Mouse (Mus musculus): ENCODE results near the gene Cst7. TPM values are rescaled to one million over a fixed set of nuclear protein-coding genes. Genes with fewer than 3 reads are reported as not detected.
A peak's percentile ranks its signal among the peaks of the same experiment; 100 is the strongest.
"Not testable (repeated sequence)": the region's sequence is repeated elsewhere in the genome, so short reads cannot be mapped to it uniquely, and the experiment has no call there.

Cst7 gene
- total RNA-seq (2014; rRNA removed) (1.4 TPM in 1 of 2 replicates, not detected in the other), polyA plus RNA-seq (2015; fragmentation: Nextera tagmentation; extraction: Ambion mirVana) (0.30 TPM in 1 of 2 replicates, not detected in the other)

GRCm38 (mm10) chr2:150569847-150570590, at the start of gene Cst7:
Gene Cst7 (plus strand): TSS chr2:150570415.
- 81% methylated on average over 11 of the region's 11 CpGs for whole genome bisulfite sequencing
- no peak for ATAC-seq
- Histone ChIP-seq H3K9me3 (ENCODE audit: low read length) (no peaks in the 10 kb centered on the region), H3K4me1 (ENCODE audit: insufficient read depth, low read length) (no peaks in the 10 kb centered on the region), H3K9ac (replicated peaks; ENCODE audit: low read length) (no peak within 1 kb of the TSS), H3K27ac (no peak within 1 kb of the TSS), H3K4me2 (ENCODE audit: low read depth, low read length) (no peak within 1 kb of the TSS), H3K4me3 (ENCODE audit: low read length) (no peak within 1 kb of the TSS), H3K36me3 (ENCODE audit: insufficient read depth, low read length) (no peaks in the 10 kb centered on the region), H3K27me3 (ENCODE audit: insufficient read depth, low read length) (no peaks in the 10 kb centered on the region)
- no peak for TF ChIP-seq CTCF (IDR thresholded peaks at IDR 0.05; ENCODE audit: low read depth)
- DNase-seq (ENCODE audit: low spot score), result no peak

GRCm38 (mm10) chr2:150525703-150526207, 44.5 kb upstream of the Cst7 start:
- WGBS, result 3% methylated on average over 41 of the region's 42 CpGs
- Histone ChIP-seq H3K27ac (no peak overlapping the region), H3K4me1 (ENCODE audit: insufficient read depth, low read length) (no peaks in the 10 kb centered on the region), H3K4me3 (ENCODE audit: low read length) (peak overlapping the region; percentile 46), H3K27me3 (ENCODE audit: insufficient read depth, low read length) (0 out of 2 replicates have a peak, but pooled peaks cover 3% of the 10 kb centered on the region), H3K4me2 (ENCODE audit: low read depth, low read length) (peak overlapping the region; percentile 72), H3K9ac (replicated peaks; ENCODE audit: low read length) (peak overlapping the region; percentile 43; the same call in 1 of the 2 replicates), H3K36me3 (ENCODE audit: insufficient read depth, low read length) (no peaks in the 10 kb centered on the region), H3K9me3 (ENCODE audit: low read length) (no peaks in the 10 kb centered on the region)
- peak; percentile 18 for DNase-seq (ENCODE audit: low spot score)
- ATAC-seq, result peak; percentile 43; the same call in 1 of the 2 replicates
- TF ChIP-seq CTCF (IDR thresholded peaks at IDR 0.05; ENCODE audit: low read depth), result no peak

- not testable (repeated sequence) for H3K36me3 ChIP-seq (ENCODE audit: insufficient read depth, low read length); ATAC-seq; H3K4me3 ChIP-seq (ENCODE audit: low read length); H3K4me1 ChIP-seq (ENCODE audit: insufficient read depth, low read length); H3K4me2 ChIP-seq (ENCODE audit: low read depth, low read length); DNase-seq (ENCODE audit: low spot score); H3K9ac ChIP-seq (replicated peaks; ENCODE audit: low read length); H3K27ac ChIP-seq; H3K9me3 ChIP-seq (ENCODE audit: low read length); H3K27me3 ChIP-seq (ENCODE audit: insufficient read depth, low read length)
- WGBS, result 82% methylated on average over 10 of the region's 10 CpGs
Observed at GRCm38 (mm10) chr2:150549576-150549975, 20.6 kb upstream of the Cst7 start.

GRCm38 (mm10) chr2:150558568-150558967, 11.6 kb upstream of the Cst7 start:
- WGBS, result 42% methylated on average over 3 of the region's 3 CpGs
- Histone ChIP-seq H3K4me2 (ENCODE audit: low read depth, low read length) (no peak overlapping the region), H3K9me3 (ENCODE audit: low read length) (no peaks in the 10 kb centered on the region), H3K9ac (replicated peaks; ENCODE audit: low read length) (no peak overlapping the region), H3K4me1 (ENCODE audit: insufficient read depth, low read length) (no peaks in the 10 kb centered on the region), H3K27me3 (ENCODE audit: insufficient read depth, low read length) (no peaks in the 10 kb centered on the region), H3K36me3 (ENCODE audit: insufficient read depth, low read length) (no peaks in the 10 kb centered on the region), H3K4me3 (ENCODE audit: low read length) (no peak overlapping the region), H3K27ac (no peak overlapping the region)
- peak; percentile 60 for DNase-seq (ENCODE audit: low spot score)
- peak; percentile 72 for TF ChIP-seq CTCF (IDR thresholded peaks at IDR 0.05; ENCODE audit: low read depth)
- peak; percentile 75 for ATAC-seq

GRCm38 (mm10) chr2:150567051-150567450, 3.2 kb upstream of the Cst7 start:
- no peak overlapping the region for H3K4me3 ChIP-seq (ENCODE audit: low read length)
- WGBS, result 48% methylated on average over 2 of the region's 2 CpGs
- no peaks in the 10 kb centered on the region for H3K27me3 ChIP-seq (ENCODE audit: insufficient read depth, low read length)
- H3K9me3 ChIP-seq (ENCODE audit: low read length), result no peaks in the 10 kb centered on the region
- no peaks in the 10 kb centered on the region for H3K36me3 ChIP-seq (ENCODE audit: insufficient read depth, low read length)
- TF ChIP-seq CTCF (IDR thresholded peaks at IDR 0.05; ENCODE audit: low read depth), result no peak
- DNase-seq (ENCODE audit: low spot score), result peak; percentile 25
- no peak overlapping the region for H3K9ac ChIP-seq (replicated peaks; ENCODE audit: low read length)
- ATAC-seq, result no peak
- H3K4me1 ChIP-seq (ENCODE audit: insufficient read depth, low read length), result no peaks in the 10 kb centered on the region
- H3K4me2 ChIP-seq (ENCODE audit: low read depth, low read length), result no peak overlapping the region
- H3K27ac ChIP-seq, result no peak overlapping the region

GRCm38 (mm10) chr2:150570761-150571160, 546 bp downstream of the Cst7 start:
- no peaks in the 10 kb centered on the region for H3K27me3 ChIP-seq (ENCODE audit: insufficient read depth, low read length)
- no peaks in the 10 kb centered on the region for H3K9me3 ChIP-seq (ENCODE audit: low read length)
- TF ChIP-seq CTCF (IDR thresholded peaks at IDR 0.05; ENCODE audit: low read depth), result no peak
- DNase-seq (ENCODE audit: low spot score) (no peak), ATAC-seq (no peak)
- 85% methylated on average over 2 of the region's 2 CpGs for WGBS
- no peak overlapping the region for H3K9ac ChIP-seq (replicated peaks; ENCODE audit: low read length)
- H3K4me2 ChIP-seq (ENCODE audit: low read depth, low read length), result no peak overlapping the region
- H3K4me1 ChIP-seq (ENCODE audit: insufficient read depth, low read length), result no peaks in the 10 kb centered on the region
- no peak overlapping the region for H3K27ac ChIP-seq
- H3K36me3 ChIP-seq (ENCODE audit: insufficient read depth, low read length), result no peaks in the 10 kb centered on the region
- H3K4me3 ChIP-seq (ENCODE audit: low read length), result no peak overlapping the region

GRCm38 (mm10) chr2:150572463-150572862, 2.2 kb downstream of the Cst7 start:
- ATAC-seq (no peak), DNase-seq (ENCODE audit: low spot score) (no peak)
- TF ChIP-seq CTCF (IDR thresholded peaks at IDR 0.05; ENCODE audit: low read depth), result no peak
- Histone ChIP-seq H3K36me3 (ENCODE audit: insufficient read depth, low read length) (no peaks in the 10 kb centered on the region), H3K27me3 (ENCODE audit: insufficient read depth, low read length) (no peaks in the 10 kb centered on the region), H3K4me2 (ENCODE audit: low read depth, low read length) (no peak overlapping the region), H3K4me1 (ENCODE audit: insufficient read depth, low read length) (no peaks in the 10 kb centered on the region), H3K27ac (no peak overlapping the region), H3K9me3 (ENCODE audit: low read length) (no peaks in the 10 kb centered on the region), H3K9ac (replicated peaks; ENCODE audit: low read length) (no peak overlapping the region), H3K4me3 (ENCODE audit: low read length) (no peak overlapping the region)
- WGBS, result 85% methylated on average over 3 of the region's 3 CpGs

All from hindbrain, postnatal 0 days (tissue).